Mouse (Mus musculus) thymus, postnatal 4 days (tissue): ENCODE measurements around the gene Myl12a.

Source experiments
- DNase-seq: peaks from one replicate; pipeline ENCODE4 v3.0.0; 2021

Gene Myl12a

DNA sequence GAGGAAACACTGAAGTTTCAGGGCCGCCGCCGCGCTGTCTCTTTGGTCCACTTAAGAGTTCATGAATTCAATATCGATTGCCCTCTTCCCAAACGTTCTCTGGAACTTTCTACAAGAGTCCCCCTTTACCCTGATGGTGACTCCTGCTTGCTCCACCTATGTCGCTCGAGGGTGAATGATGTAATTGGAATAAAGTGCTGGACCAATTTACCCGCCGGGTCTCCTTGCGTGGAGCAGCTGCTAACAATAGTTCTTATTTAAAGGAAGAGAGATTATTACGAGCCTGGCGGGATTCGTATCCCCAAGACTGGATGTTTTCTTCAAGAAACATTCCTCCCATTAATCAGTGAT lies at the start of gene Myl12a:
Myl12a (minus strand) TSS at position 135 of the 351 bp plus-strand sequence.
- no peak for DNase-seq

GRCm38 (mm10) chr17:71049292-71049691 lies 46.6 kb upstream of the Myl12a start:
- no peak for DNase-seq

GRCm38 (mm10) chr17:71046856-71047255 lies 44.2 kb upstream of the Myl12a start:
- no peak for DNase-seq

DNA sequence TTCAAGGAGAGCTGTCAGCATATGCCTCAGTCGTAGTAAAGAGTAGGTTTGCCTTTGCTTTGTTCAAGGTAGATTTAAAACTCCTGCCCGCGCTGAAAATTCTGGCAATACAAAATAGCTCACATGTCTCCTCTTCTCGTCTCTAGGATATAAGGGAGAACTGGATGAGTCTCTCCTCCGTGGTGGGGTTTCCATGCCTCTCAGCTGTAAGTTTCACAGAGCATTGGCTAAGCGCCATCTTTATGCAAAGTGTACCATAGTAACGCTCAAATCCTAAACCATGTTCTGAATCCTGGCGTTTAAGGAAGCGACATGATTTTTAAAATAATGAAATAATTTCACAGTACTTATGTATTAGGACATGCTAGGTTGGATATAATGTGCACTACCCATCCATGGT lies 42.9 kb upstream of the Myl12a start:
- no peak for DNase-seq

- no peak for DNase-seq
Observed at GRCm38 (mm10) chr17:71042645-71043044, 40.0 kb upstream of the Myl12a start.

- DNase-seq = no peak
Observed at GRCm38 (mm10) chr17:71040582-71040880, 37.9 kb upstream of the Myl12a start.

- DNase-seq = no peak
Observed at GRCm38 (mm10) chr17:71039851-71040581, 37.3 kb upstream of the Myl12a start.

GRCm38 (mm10) chr17:71038812-71039211 lies 36.1 kb upstream of the Myl12a start:
- DNase-seq = no peak

- no peak for DNase-seq
Observed at GRCm38 (mm10) chr17:71037188-71037587, 34.5 kb upstream of the Myl12a start.

GRCm38 (mm10) chr17:71034472-71034871 lies 31.8 kb upstream of the Myl12a start:
- no peak for DNase-seq

DNA sequence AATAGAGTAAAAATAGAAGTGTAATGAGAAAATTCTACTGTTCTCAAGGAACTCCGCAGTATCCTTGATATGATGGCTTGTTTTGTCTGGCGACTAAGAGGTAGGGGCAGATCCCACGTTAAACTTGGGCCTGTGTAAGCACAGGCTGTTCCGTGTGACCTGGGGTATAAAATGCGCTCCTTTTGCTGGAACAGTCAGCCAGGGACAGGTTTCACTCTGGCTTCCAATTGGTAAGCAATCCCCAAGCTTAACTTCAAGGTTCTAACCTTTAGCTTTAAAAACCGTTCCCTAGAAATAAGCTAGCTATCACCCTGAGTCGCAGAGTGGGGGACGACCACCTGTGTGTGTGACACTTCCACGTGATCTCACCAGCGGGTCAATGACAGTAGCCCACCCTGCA lies 30.0 kb upstream of the Myl12a start:
- no peak for DNase-seq

- DNase-seq = no peak
Observed at GRCm38 (mm10) chr17:71027186-71027585, 24.5 kb upstream of the Myl12a start.

DNA sequence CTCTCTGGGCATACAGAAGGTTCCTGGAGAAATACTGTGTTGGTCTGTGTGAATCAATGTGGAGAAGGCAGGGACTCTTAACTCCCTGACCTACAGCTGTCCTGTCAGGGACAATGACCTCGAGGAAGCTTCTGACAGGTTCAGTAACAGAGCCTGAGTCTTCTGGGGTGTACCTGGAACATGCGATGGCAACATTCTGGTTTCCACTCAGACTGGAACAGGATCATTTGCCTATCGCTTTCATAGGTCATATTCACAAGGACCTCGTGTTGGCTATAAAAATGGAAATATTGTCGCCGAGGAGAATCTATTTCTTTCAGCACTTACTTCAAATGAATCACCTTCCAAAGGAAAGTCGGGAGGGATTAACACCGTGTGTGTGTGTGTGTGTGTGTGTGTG lies 23.2 kb upstream of the Myl12a start:
- no peak for DNase-seq

GRCm38 (mm10) chr17:71024071-71024470 lies 21.4 kb upstream of the Myl12a start:
- no peak for DNase-seq

- DNase-seq = no peak
Observed at GRCm38 (mm10) chr17:71022841-71023240, 20.2 kb upstream of the Myl12a start.

DNA sequence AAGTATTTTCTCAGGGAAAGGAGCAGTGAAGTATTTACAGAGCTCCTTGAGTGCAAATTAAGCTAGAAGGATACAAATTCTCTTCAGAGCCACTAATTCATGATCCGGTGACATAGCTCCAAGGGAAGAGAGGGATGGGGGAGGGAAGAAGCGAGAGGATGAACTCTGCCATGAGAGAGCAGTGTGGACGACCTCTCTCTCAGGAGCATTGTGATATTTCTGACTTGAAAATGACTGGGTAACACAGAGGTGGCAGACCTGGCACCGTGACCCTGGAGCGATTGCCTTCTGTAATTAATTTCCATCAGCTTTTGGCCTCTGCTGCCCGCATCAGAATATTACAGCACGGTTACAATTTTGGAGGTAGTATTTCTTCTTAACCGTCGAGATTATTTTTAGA lies 17.2 kb upstream of the Myl12a start:
- DNase-seq = no peak

- DNase-seq = no peak
Observed at GRCm38 (mm10) chr17:71019309-71019655, 16.6 kb upstream of the Myl12a start.

- no peak for DNase-seq
Observed at GRCm38 (mm10) chr17:71018616-71019308, 16.1 kb upstream of the Myl12a start.

- DNase-seq = no peak
Observed at GRCm38 (mm10) chr17:71018151-71018550, 15.5 kb upstream of the Myl12a start.

DNA sequence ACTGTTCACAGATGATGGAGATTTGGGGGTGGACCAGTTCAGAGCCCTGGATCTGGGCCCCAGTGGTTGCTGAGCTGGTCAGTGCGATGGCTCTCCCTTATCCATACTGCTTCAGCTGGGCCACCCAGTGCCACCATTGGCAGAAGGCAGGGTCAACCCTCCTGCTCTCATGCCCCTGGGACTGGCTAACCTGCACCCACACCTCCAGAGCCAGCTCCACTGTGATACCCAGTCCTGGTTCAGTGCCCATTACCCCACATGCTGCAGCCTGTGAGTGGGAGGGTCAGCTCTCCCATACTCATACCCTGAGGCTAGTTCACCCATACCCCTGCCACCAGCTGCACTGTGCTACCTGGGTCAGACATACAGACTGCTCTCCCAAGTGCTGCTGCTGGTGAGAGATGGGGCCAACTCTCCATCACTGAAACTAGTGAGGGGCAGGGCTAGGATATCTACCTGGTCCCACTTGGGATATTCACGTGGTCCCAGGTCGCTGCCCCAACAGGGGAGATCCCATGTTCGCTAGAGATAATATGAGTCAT lies 14.8 kb upstream of the Myl12a start:
- DNase-seq = no peak

- DNase-seq = no peak
Observed at GRCm38 (mm10) chr17:71014911-71015310, 12.2 kb upstream of the Myl12a start.

DNA sequence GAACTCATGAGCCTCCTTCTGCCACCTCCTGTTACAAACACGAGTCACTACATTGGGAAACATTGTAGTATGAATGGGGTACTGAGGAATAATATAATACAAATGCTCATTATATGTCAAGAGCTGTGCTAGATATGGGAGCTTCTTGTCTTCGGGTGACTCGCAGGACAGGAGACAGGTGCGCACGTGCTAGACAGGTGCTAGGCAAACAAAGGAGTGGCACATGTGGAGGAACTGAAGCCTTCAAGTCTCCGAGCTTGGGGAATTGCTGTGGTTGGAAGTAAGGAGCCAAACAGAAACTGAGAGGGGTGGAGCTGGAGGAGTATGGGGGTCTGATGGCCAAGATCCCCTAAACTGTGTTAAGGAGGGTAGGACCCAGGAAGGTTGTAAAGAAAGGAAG lies 10.4 kb upstream of the Myl12a start:
- DNase-seq = no peak

DNA sequence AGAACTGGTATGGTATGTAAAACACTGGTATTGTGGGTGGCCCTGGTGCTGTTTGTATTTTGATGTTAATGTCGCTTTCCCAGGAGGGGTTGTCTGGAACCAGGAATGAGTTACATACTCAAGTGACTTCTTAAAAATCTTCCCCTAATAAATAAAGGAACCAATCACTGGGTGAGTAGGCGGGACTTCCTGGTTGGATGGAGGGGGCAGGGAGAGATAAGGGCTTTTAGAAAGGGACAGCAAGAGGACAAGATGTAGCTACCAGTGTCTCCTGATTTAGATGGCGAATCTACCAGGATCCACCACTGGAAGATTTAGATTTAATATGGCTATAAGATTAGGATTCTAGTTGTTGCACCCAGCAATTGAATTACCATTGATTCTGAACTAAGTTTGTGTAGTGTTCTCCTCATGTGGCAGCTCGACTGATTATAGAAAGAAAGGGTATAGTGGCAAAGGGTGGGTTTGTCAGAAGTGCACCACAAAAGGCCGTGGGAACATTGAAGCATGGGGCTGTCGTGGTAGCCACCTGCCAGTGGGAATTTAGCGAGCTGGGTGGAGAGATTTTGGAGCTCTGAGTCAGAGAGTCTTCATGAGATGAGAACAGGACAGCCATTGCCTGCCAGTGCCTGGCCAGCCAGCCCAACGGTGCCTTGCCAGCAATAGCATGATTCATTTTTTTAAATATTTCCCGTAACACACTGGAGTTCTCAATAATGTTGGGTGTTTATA lies 9.4 kb upstream of the Myl12a start:
- DNase-seq = no peak

DNA sequence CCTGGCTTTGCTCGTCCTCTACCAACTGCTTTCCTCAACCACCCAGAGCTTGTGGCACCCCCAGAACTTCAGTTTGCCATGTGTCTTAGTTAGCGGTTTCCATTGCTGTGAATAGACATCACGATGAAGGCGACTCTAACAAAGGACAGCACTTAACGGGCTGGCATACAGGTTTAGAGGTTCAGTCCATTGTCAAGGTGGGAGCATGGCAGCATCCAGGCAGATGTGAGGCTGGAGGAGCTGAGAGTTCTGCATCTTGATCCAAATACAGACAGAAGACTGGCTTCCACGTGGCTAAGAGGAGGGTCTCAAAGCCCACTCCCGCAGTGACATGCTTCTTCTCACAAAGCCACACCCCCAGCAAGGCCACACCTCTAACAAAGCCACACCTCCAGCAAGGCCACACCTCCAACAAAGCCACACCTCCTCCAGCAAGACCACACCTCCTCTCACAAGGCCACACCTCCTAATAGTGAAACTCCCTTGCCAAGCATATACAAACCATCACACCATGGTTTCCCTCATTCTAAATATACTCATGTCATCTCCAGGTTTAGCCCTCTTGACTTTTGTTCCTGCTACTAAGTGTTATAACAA lies 8.1 kb upstream of the Myl12a start:
- no peak for DNase-seq
